Mouse (Mus musculus): ENCODE data around the gene Myzap. TPM values are rescaled to one million over a fixed set of nuclear protein-coding genes. Genes with fewer than 3 reads are reported as not detected.
"Not testable (repeated sequence)": the region's sequence is repeated elsewhere in the genome, so short reads cannot be mapped to it uniquely, and the experiment has no call there.

The Myzap gene
- total RNA-seq (2017), result 4.8 to 11.3 TPM (median 6.2 TPM) in 3 replicates

- ATAC-seq (replicated peaks; ENCODE audit: insufficient number of reproducible peaks, low FRiP score, low TSS enrichment, poor library complexity, severe bottlenecking), result peak; percentile 70; the same call in 1 of the 2 replicates
Measured at GRCm38 (mm10) chr9:71591938-71592548, at the start of gene Myzap. Gene Myzap, minus strand, starts transcription at chr9:71592360.

- ATAC-seq (replicated peaks; ENCODE audit: insufficient number of reproducible peaks, low FRiP score, low TSS enrichment, poor library complexity, severe bottlenecking), result no peak
Measured at GRCm38 (mm10) chr9:71640361-71640927, 48.3 kb upstream of the Myzap start.

GRCm38 (mm10) chr9:71638198-71638597 lies 46.0 kb upstream of the Myzap start:
- no peak for ATAC-seq (replicated peaks; ENCODE audit: insufficient number of reproducible peaks, low FRiP score, low TSS enrichment, poor library complexity, severe bottlenecking)

GRCm38 (mm10) chr9:71636854-71637253 lies 44.7 kb upstream of the Myzap start:
- no peak for ATAC-seq (replicated peaks; ENCODE audit: insufficient number of reproducible peaks, low FRiP score, low TSS enrichment, poor library complexity, severe bottlenecking)

GRCm38 (mm10) chr9:71635627-71636026 lies 43.5 kb upstream of the Myzap start:
- ATAC-seq (replicated peaks; ENCODE audit: insufficient number of reproducible peaks, low FRiP score, low TSS enrichment, poor library complexity, severe bottlenecking), result no peak

- no peak for ATAC-seq (replicated peaks; ENCODE audit: insufficient number of reproducible peaks, low FRiP score, low TSS enrichment, poor library complexity, severe bottlenecking)
Measured at GRCm38 (mm10) chr9:71634916-71635315, 42.8 kb upstream of the Myzap start.

- ATAC-seq (replicated peaks; ENCODE audit: insufficient number of reproducible peaks, low FRiP score, low TSS enrichment, poor library complexity, severe bottlenecking), result no peak
Measured at GRCm38 (mm10) chr9:71628921-71629320, 36.8 kb upstream of the Myzap start.

GRCm38 (mm10) chr9:71628286-71628685 lies 36.1 kb upstream of the Myzap start:
- ATAC-seq (replicated peaks; ENCODE audit: insufficient number of reproducible peaks, low FRiP score, low TSS enrichment, poor library complexity, severe bottlenecking), result no peak

- no peak for ATAC-seq (replicated peaks; ENCODE audit: insufficient number of reproducible peaks, low FRiP score, low TSS enrichment, poor library complexity, severe bottlenecking)
Measured at GRCm38 (mm10) chr9:71625961-71626360, 33.8 kb upstream of the Myzap start.

- ATAC-seq (replicated peaks; ENCODE audit: insufficient number of reproducible peaks, low FRiP score, low TSS enrichment, poor library complexity, severe bottlenecking), result no peak
Measured at GRCm38 (mm10) chr9:71624793-71625495, 32.8 kb upstream of the Myzap start.

- no peak; the same call in 1 of the 2 replicates for ATAC-seq (replicated peaks; ENCODE audit: insufficient number of reproducible peaks, low FRiP score, low TSS enrichment, poor library complexity, severe bottlenecking)
Measured at GRCm38 (mm10) chr9:71623871-71624569, 31.9 kb upstream of the Myzap start.

GRCm38 (mm10) chr9:71622593-71622992 lies 30.4 kb upstream of the Myzap start:
- ATAC-seq (replicated peaks; ENCODE audit: insufficient number of reproducible peaks, low FRiP score, low TSS enrichment, poor library complexity, severe bottlenecking), result no peak

- no peak for ATAC-seq (replicated peaks; ENCODE audit: insufficient number of reproducible peaks, low FRiP score, low TSS enrichment, poor library complexity, severe bottlenecking)
Measured at GRCm38 (mm10) chr9:71621968-71622367, 29.8 kb upstream of the Myzap start.

- ATAC-seq (replicated peaks; ENCODE audit: insufficient number of reproducible peaks, low FRiP score, low TSS enrichment, poor library complexity, severe bottlenecking), result not testable (repeated sequence)
Measured at GRCm38 (mm10) chr9:71620116-71620515, 28.0 kb upstream of the Myzap start.

- ATAC-seq (replicated peaks; ENCODE audit: insufficient number of reproducible peaks, low FRiP score, low TSS enrichment, poor library complexity, severe bottlenecking), result peak; percentile 56; the same call in 1 of the 2 replicates
Measured at GRCm38 (mm10) chr9:71617363-71617762, 25.2 kb upstream of the Myzap start.

GRCm38 (mm10) chr9:71616185-71616584 lies 24.0 kb upstream of the Myzap start:
- ATAC-seq (replicated peaks; ENCODE audit: insufficient number of reproducible peaks, low FRiP score, low TSS enrichment, poor library complexity, severe bottlenecking), result peak; percentile 63; the same call in 1 of the 2 replicates

- ATAC-seq (replicated peaks; ENCODE audit: insufficient number of reproducible peaks, low FRiP score, low TSS enrichment, poor library complexity, severe bottlenecking), result no peak
Measured at GRCm38 (mm10) chr9:71614643-71615042, 22.5 kb upstream of the Myzap start.

- no peak for ATAC-seq (replicated peaks; ENCODE audit: insufficient number of reproducible peaks, low FRiP score, low TSS enrichment, poor library complexity, severe bottlenecking)
Measured at GRCm38 (mm10) chr9:71612981-71613380, 20.8 kb upstream of the Myzap start.

GRCm38 (mm10) chr9:71611876-71612275 lies 19.7 kb upstream of the Myzap start:
- ATAC-seq (replicated peaks; ENCODE audit: insufficient number of reproducible peaks, low FRiP score, low TSS enrichment, poor library complexity, severe bottlenecking), result no peak

All from monocyte, adult 5-6 weeks (primary cell).